Mouse (Mus musculus) CH12.LX (cell line): ENCODE results near the gene Vdac1.
A peak's percentile ranks its signal among the peaks of the same experiment; 100 is the strongest.

Experiments used
- BHLHE40 ChIP-seq: IDR thresholded peaks from 2 replicates; pipeline ENCODE4 v1.6.1; 2011; ENCODE audit warnings: mild to moderate bottlenecking, low read depth, low read length, improper control_type of control experiment
- CTCF ChIP-seq, 2 experiments: IDR thresholded peaks in 1 of 2; conservative IDR thresholded peaks in 1 of 2; 2 replicates each; pipeline ENCODE4 v1.5.1; 2011 to 2012; ENCODE audit warnings: low read depth in 2 of 2, low read length in 2 of 2, improper control_type of control experiment in 1 of 2, inconsistent platforms in 1 of 2, mild to moderate bottlenecking in 1 of 2, moderate library complexity in 1 of 2
- KAT2A ChIP-seq: IDR thresholded peaks from 2 replicates; pipeline ENCODE4 v1.6.1; 2012; ENCODE audit warnings: low read length, improper control_type of control experiment, inconsistent platforms; ENCODE audit not compliant: insufficient replicate concordance
- MAFK ChIP-seq: IDR thresholded peaks from 2 replicates; pipeline ENCODE4 v1.6.1; 2011; ENCODE audit warnings: low read length, improper control_type of control experiment; ENCODE audit not compliant: insufficient replicate concordance
- MAZ ChIP-seq: IDR thresholded peaks from 2 replicates; pipeline ENCODE4 v1.6.1; 2012; ENCODE audit warnings: low read depth, mild to moderate bottlenecking, inconsistent platforms, low read length, improper control_type of control experiment, moderate library complexity
- MXI1 ChIP-seq: IDR thresholded peaks from 2 replicates; pipeline ENCODE4 v1.6.1; 2011; ENCODE audit warnings: mild to moderate bottlenecking, low read depth, low read length, improper control_type of control experiment
- POLR2A ChIP-seq: IDR thresholded peaks from 2 replicates; pipeline ENCODE4 v1.6.1; 2011; ENCODE audit warnings: low read depth, mild to moderate bottlenecking, improper control_type of control experiment, low read length
- RAD21 ChIP-seq: IDR thresholded peaks from 2 replicates; pipeline ENCODE4 v1.6.1; 2011; ENCODE audit warnings: low read depth, mild to moderate bottlenecking, low read length, improper control_type of control experiment, moderate library complexity
- UBTF ChIP-seq: IDR thresholded peaks from 2 replicates; pipeline ENCODE4 v1.6.1; 2012; ENCODE audit warnings: low read depth, mild to moderate bottlenecking, inconsistent platforms, low read length, improper control_type of control experiment, moderate library complexity
- ZNF384 ChIP-seq: IDR thresholded peaks from 2 replicates; pipeline ENCODE4 v1.6.1; 2012; ENCODE audit warnings: low read depth, low read length, improper control_type of control experiment, inconsistent platforms

DNA sequence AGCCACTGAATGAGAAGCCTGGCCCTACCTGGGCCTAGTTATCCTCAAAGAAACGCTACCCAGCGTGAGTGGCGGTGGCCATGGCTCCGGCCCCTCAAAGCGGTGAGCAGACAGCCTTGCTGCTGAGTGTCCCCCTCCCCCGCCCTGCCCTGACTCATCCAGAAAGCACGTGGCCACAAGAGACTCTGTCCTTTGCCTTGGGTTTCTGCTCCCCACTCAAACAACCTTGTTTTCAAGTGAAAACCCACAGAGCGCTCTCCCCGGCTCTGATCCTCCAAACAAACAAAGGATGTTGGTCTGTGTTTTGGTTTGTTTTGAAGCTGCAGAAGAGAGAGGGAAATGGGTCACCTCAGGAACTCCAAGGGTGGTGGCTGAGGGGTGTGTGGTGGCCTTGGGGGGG, 19.7 kb upstream of the Vdac1 start:
- TF ChIP-seq CTCF (conservative IDR thresholded peaks at IDR 0.05 in 1 of 2, IDR thresholded peaks at IDR 0.05 in 1 of 2; ENCODE audit: low read depth in 2 of 2, low read length in 2 of 2) (no peak), POLR2A (no peak), UBTF (no peak), KAT2A (no peak), MXI1 (peak; percentile 86), MAFK (no peak), MAZ (0 out of 2 replicates have a peak, but pooled peaks have one; percentile 25), BHLHE40 (peak; percentile 88), ZNF384 (no peak), RAD21 (no peak)
